Mouse (Mus musculus) neural tube, embryonic 10.5 days (tissue): ENCODE measurements around the gene Gpn2.

Experiments
- DNase-seq: peaks from one replicate; pipeline ENCODE4 v3.0.0-alpha.2; 2017; ENCODE audit warnings: low spot score; ENCODE audit errors: extremely low spot score

The Gpn2 gene

GRCm38 (mm10) chr4:133622161-133622695 lies 38.1 kb downstream of the Gpn2 start:
- no peak for DNase-seq

GRCm38 (mm10) chr4:133624830-133625229 lies 40.7 kb downstream of the Gpn2 start:
- no peak for DNase-seq

GRCm38 (mm10) chr4:133625621-133626071 lies 41.5 kb downstream of the Gpn2 start:
- no peak for DNase-seq

GRCm38 (mm10) chr4:133626221-133626620 lies 42.1 kb downstream of the Gpn2 start:
- DNase-seq = no peak

- DNase-seq = no peak
These were observed 42.5 kb downstream of the Gpn2 start for GRCm38 (mm10) chr4:133626621-133627020.

- no peak for DNase-seq
These were observed 42.9 kb downstream of the Gpn2 start for GRCm38 (mm10) chr4:133627039-133627438.

GRCm38 (mm10) chr4:133628517-133628916 lies 44.4 kb downstream of the Gpn2 start:
- no peak for DNase-seq

GRCm38 (mm10) chr4:133629191-133629590 lies 45.0 kb downstream of the Gpn2 start:
- DNase-seq = no peak

- no peak for DNase-seq
These were observed 46.3 kb downstream of the Gpn2 start for GRCm38 (mm10) chr4:133630326-133630920.

- DNase-seq = no peak
These were observed 47.1 kb downstream of the Gpn2 start for GRCm38 (mm10) chr4:133631071-133631768.

GRCm38 (mm10) chr4:133631769-133632411 lies 47.7 kb downstream of the Gpn2 start:
- no peak for DNase-seq

- no peak for DNase-seq
These were observed 48.5 kb downstream of the Gpn2 start for GRCm38 (mm10) chr4:133632483-133633327.

- peak; percentile 86 for DNase-seq
These were observed 49.3 kb downstream of the Gpn2 start for GRCm38 (mm10) chr4:133633332-133634042.

GRCm38 (mm10) chr4:133634043-133634410 lies 49.9 kb downstream of the Gpn2 start:
- DNase-seq = no peak
